Mouse (Mus musculus): ENCODE results near the gene Gch1.

Gene Gch1

GRCm38 (mm10) chr14:47188848-47189634 lies at the start of gene Gch1:
Gene Gch1 (minus strand): TSS chr14:47189413.
- DNase-seq (ENCODE audit: low spot score) = peak; percentile 79

DNA sequence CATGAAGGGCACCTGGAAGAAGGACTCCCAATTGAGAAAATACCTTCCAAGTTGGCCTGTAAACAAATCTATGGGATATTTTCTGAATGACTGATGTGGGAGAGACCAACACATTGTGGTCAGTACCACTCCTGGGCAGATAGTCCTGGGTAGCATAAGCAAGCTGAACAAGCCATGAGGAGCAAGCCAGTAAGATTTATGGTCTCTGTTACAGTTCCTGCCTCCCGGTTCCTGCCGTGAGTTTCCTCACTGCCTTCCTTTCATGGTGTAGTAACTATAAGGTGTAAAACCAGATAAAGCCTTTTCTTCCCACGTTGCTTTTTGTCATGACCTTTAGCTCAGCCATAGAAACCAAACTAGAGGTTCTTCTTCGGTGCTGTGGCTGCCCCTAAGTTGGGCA lies 48.1 kb upstream of the Gch1 start:
- no peak for DNase-seq (ENCODE audit: low spot score)

- DNase-seq (ENCODE audit: low spot score) = no peak
Observed at GRCm38 (mm10) chr14:47236491-47236890, 47.3 kb upstream of the Gch1 start.

DNA sequence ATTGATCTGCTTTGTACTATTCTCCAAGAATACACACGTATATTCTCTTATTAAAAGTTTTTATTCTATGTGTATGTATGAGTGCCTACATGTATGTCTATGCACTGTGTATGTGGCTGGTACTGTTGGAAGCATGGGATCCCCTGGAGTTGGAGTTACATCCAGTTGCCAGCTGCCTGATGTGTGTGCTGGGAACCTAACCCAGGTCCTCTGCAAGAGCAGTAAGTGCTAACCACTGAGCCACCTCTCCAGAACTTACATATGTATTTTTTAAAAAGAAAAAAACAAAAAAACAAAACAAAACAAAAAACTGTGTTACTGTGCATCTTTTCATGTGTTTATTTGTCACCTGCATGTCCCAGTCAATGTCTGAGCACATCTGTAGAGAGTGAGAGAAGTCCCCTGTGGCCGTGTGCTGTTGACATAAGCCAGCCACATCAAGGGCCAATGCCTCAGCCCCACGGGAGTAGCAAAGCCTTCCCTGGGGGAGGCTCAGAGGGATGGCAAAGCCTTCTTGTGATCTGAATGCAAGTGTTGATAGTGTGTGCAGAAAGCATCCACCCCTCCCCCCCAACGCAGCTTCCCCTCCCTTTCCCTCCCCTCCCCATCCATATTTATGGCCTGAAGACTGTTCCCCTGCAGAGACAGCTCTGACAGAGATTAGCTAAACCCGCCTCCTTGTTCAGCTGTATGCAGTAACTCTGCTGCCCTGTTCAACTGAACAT lies 45.5 kb upstream of the Gch1 start:
- DNase-seq (ENCODE audit: low spot score) = no peak

DNA sequence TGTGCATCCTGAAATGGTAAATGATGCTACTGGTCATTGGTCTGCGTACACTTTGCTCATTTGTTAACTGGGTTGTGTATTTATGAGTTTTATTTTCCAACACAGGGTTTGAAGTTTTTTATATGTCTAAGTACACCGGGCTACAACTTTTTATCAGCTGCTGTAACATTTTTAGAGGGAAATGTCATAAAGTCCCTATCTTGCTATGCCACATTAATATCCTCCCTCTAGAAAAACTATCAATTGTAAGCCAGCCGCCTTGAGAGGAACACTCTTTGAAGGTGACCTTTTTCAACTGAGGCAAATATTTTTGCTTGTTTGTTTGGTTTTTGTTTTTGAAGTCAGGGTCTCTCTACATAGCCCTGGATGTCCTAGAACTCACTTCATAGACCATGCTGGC lies 44.8 kb upstream of the Gch1 start:
- DNase-seq (ENCODE audit: low spot score) = no peak

GRCm38 (mm10) chr14:47233602-47234001 lies 44.4 kb upstream of the Gch1 start:
- DNase-seq (ENCODE audit: low spot score) = no peak

GRCm38 (mm10) chr14:47229796-47230376 lies 40.7 kb upstream of the Gch1 start:
- no peak for DNase-seq (ENCODE audit: low spot score)

DNA sequence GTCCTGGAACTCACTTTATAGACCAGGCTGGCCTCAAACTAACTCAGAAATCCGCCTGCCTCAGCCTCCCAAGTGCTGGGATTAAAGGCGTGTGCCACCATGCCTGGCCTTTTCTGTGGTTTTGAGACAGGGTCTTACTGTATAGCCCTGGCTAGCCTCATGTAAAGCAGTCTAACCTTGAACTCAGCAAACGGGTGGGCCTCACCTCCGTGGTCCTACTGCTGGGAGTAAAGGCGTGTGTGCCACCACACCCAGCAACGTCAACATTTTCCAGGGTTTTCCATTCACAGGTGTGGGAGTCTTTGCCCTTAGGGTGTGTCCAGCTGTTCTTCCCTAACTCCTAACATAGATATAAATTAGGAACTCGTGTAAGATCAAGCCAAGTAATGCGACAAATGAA lies 36.7 kb upstream of the Gch1 start:
- DNase-seq (ENCODE audit: low spot score) = no peak

DNA sequence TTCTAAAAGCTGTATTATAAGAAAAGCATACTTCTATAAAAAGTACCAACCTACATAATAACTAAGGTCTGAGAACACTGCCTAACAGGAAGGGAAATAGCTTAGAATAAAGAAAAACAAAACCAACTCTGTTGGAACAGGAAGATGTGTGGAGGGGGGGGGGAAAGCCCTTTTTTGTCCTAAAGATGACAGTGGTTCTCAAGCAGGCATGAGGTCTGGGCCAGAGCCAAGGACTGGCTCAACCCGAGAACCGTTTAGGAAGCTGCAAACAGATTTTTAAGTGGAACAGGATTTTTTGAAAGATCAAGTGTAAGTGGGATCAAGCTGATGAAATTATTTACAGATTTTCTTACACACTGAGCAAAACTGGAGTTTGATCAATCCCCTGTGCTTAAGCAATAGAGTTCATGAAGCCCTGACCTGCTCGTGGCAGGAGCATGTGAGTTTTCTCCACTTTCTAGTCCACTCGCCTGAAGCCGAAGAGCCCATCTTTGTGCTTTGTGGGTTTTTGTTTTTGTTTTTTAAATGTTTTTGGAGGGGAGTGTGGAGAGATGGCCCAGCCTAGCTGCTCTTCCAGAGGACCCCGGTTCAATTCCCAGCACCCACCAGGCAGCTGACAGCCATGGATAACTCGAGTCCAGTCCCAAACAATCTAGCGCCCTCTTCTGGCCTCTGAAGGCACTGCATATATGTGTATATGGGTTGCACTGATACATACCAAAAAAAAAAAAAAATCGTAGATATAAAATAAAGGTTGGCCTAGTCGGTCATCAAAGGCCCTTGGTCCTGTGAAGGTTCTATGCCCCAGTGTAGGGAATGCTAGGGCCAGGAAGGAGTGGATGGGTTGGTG lies 35.5 kb upstream of the Gch1 start:
- DNase-seq (ENCODE audit: low spot score) = no peak

GRCm38 (mm10) chr14:47222631-47223450 lies 33.6 kb upstream of the Gch1 start:
- peak; percentile 5 for DNase-seq (ENCODE audit: low spot score)

- no peak for DNase-seq (ENCODE audit: low spot score)
Observed at GRCm38 (mm10) chr14:47221567-47221966, 32.4 kb upstream of the Gch1 start.

- DNase-seq (ENCODE audit: low spot score) = no peak
Observed at GRCm38 (mm10) chr14:47220231-47221025, 31.2 kb upstream of the Gch1 start.

- no peak for DNase-seq (ENCODE audit: low spot score)
Observed at GRCm38 (mm10) chr14:47218766-47219606, 29.8 kb upstream of the Gch1 start.

GRCm38 (mm10) chr14:47216541-47216940 lies 27.3 kb upstream of the Gch1 start:
- DNase-seq (ENCODE audit: low spot score) = no peak

GRCm38 (mm10) chr14:47214367-47214766 lies 25.2 kb upstream of the Gch1 start:
- no peak for DNase-seq (ENCODE audit: low spot score)

GRCm38 (mm10) chr14:47213305-47213704 lies 24.1 kb upstream of the Gch1 start:
- DNase-seq (ENCODE audit: low spot score) = no peak

- no peak for DNase-seq (ENCODE audit: low spot score)
Observed at GRCm38 (mm10) chr14:47209669-47210164, 20.5 kb upstream of the Gch1 start.

GRCm38 (mm10) chr14:47208564-47209493 lies 19.6 kb upstream of the Gch1 start:
- DNase-seq (ENCODE audit: low spot score) = no peak
